Mouse (Mus musculus) midbrain, embryonic 12.5 days (tissue): ENCODE measurements at regions not wholly inside any gene's neighbourhood (a gene's known extent, or its start where the extent isn't known, plus 50 kb on each side); places are given as distances from the start of the nearest gene placed in this dataset.
A peak's percentile ranks its signal among the peaks of the same experiment; 100 is the strongest.

Experiments used
- ATAC-seq: fragments of 200-750 bp; cut with Nextera tagmentation; 2 replicates; pipeline ENCODE4 v1.8.0; 2017; ENCODE audit warnings: low read depth, moderate TSS enrichment, moderate library complexity; ENCODE audit not compliant: low FRiP score
- H3K27ac ChIP-seq: fragments of 300-500 bp; sonication (generic); replicated peaks from 2 replicates; pipeline ENCODE4 v1.5.1; 2016; ENCODE audit warnings: mild to moderate bottlenecking
- H3K27me3 ChIP-seq: fragments of 300-500 bp; sonication (generic); 2 replicates; pipeline ENCODE4 v1.6.1; 2016; ENCODE audit warnings: mild to moderate bottlenecking
- H3K36me3 ChIP-seq: fragments of 300-500 bp; sonication (generic); 2 replicates; pipeline ENCODE4 v1.6.1; 2016
- H3K4me1 ChIP-seq: fragments of 300-500 bp; sonication (generic); 2 replicates; pipeline ENCODE4 v1.6.1; 2016
- H3K4me2 ChIP-seq: fragments of 300-500 bp; sonication (generic); replicated peaks from 2 replicates; pipeline ENCODE4 v1.6.1; 2016; ENCODE audit warnings: mild to moderate bottlenecking, moderate library complexity
- H3K4me3 ChIP-seq: fragments of 300-500 bp; sonication (generic); 2 replicates; pipeline ENCODE4 v1.5.1; 2016; ENCODE audit warnings: mild to moderate bottlenecking
- H3K9ac ChIP-seq: fragments of 300-500 bp; sonication (generic); replicated peaks from 2 replicates; pipeline ENCODE4 v1.6.1; 2016; ENCODE audit warnings: mild to moderate bottlenecking, moderate library complexity
- H3K9me3 ChIP-seq: fragments of 300-500 bp; sonication (generic); 2 replicates; pipeline ENCODE4 v1.6.1; 2016; ENCODE audit warnings: mild to moderate bottlenecking
- WGBS: fragments of 180-500 bp; shearing (Covaris S2); methylation state at CpG from one replicate; pipeline ENCODE4 v1.1.7; 2016; 5-methylcytosine and 5-hydroxymethylcytosine counted together

DNA sequence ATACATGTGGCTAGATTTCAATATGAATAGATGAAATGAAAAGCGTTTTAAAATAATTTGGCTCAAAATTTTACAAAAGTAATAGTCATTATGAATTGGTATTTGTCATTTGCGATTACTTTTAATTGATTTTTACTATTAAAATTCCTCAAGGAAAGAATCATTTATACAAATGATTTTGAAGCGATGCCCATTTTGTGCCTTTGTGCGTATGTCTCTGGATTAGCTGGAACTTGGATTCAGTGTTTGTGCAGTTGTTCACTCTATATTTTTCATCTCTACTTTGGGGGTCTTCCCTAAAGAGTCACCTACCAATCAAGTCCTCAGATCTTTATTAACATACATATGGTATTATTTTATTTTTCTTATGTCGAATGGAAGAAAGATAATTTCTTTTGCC is 274.3 kb downstream of the Ptprc start:
- Histone ChIP-seq H3K36me3 (no peaks in the 10 kb centered on the region), H3K9me3 (no peaks in the 10 kb centered on the region), H3K9ac (peak overlapping the region; percentile 73; the same call in 1 of the 2 replicates), H3K4me1 (peaks cover 33% of the 10 kb centered on the region), H3K27ac (peak overlapping the region; percentile 94), H3K4me2 (peak overlapping the region; percentile 60), H3K27me3 (no peaks in the 10 kb centered on the region), H3K4me3 (peak overlapping the region; percentile 68)
- ATAC-seq, result no peak
- WGBS, result 41% methylated on average over 5 of the region's 5 CpGs

DNA sequence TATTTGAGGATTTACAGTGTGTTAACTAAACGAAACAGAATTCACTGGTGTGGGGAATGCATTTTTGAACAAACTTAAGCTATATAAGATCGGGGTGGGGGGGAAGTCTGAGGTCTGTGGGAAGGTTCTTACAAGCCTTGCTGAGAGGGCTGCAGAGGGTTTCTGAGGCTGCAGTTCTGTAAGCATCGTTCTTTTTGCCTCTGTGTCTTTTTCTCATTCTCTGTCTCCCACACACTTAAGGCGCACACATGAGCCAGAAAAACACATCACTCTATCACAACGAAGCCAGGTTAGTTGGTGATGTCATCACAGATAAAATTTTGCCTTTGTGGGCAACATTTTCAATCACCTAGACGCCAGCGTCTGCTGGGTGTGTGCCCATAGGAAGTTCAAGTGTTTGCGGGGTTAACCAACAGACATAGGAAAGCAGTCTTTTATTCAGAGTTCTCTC is 274.9 kb downstream of the Ptprc start:
- Histone ChIP-seq H3K27ac (peak overlapping the region; percentile 94), H3K27me3 (no peaks in the 10 kb centered on the region), H3K9ac (peak overlapping the region; percentile 73), H3K9me3 (no peaks in the 10 kb centered on the region), H3K4me2 (peak overlapping the region; percentile 60), H3K4me1 (peaks cover 29% of the 10 kb centered on the region), H3K36me3 (no peaks in the 10 kb centered on the region), H3K4me3 (peak overlapping the region; percentile 68)
- 2% methylated on average over 8 of the region's 8 CpGs for WGBS
- ATAC-seq, result peak; percentile 29

DNA sequence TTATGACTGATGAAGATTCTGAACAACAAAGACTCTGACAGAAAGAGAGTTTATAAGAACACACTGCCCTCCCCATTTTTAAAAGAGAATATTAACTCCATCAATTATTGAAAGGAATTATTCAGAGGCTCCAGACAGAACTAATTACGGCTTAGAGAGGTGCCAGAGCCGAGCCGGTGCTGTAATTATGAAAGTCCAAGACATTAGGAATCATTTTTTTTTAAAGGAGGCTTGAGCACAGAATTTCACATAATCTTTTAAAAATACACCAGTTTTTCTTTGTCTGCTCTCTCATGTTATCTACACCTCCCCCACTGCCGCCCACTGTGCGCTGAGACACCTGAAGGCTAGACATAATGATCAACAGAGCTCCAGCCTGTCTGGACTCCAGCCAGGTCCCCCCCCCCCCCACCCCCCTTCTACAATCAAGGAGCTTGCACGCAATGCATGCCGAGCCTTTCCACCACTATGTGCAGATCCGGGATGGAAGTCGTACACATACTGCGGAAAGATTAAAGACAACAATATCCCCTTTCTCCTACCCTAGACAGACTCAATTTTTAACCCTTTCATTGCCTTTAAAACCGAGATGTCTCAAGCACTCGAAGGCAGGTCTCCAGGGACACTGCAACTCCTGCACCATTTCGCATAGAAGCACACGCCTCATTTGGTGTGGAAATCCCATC is 275.4 kb downstream of the Ptprc start:
- peak overlapping the region; percentile 94 for H3K27ac ChIP-seq
- H3K4me1 ChIP-seq, result peaks cover 23% of the 10 kb centered on the region; the same call in 1 of the 2 replicates
- no peaks in the 10 kb centered on the region for H3K27me3 ChIP-seq
- WGBS, result under 1% methylated on average over 14 of the region's 14 CpGs
- ATAC-seq, result peak; percentile 92
- H3K4me3 ChIP-seq, result peak overlapping the region; percentile 68
- H3K9ac ChIP-seq, result peak overlapping the region; percentile 73
- H3K4me2 ChIP-seq, result peak overlapping the region; percentile 60
- no peaks in the 10 kb centered on the region for H3K9me3 ChIP-seq
- no peaks in the 10 kb centered on the region for H3K36me3 ChIP-seq

DNA sequence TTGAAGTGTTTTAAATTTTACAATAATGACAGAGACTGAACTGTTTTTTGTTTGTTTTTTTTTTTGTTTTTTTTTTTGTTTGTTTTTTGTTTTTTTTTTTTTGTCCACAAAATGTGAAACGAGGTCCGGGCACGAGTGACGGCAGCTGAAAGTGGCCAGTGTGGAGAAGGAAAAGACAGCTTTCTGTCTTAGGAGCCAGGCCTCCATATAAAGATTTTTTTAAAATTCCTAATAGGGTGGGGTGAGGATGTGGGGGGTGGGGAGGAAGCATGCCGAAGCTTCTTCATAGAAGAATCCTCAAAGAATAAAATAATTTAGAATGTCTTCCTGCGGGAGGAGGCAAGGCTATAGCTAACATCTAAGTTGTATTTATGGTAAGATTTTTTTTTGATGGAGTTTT is 276.2 kb downstream of the Ptprc start:
- H3K9ac ChIP-seq, result peak overlapping the region; percentile 73
- H3K27me3 ChIP-seq, result no peaks in the 10 kb centered on the region
- peak overlapping the region; percentile 60 for H3K4me2 ChIP-seq
- H3K27ac ChIP-seq, result peak overlapping the region; percentile 94
- no peaks in the 10 kb centered on the region for H3K9me3 ChIP-seq
- H3K4me3 ChIP-seq, result peak overlapping the region; percentile 68
- WGBS, result 5% methylated on average over 6 of the region's 6 CpGs
- H3K4me1 ChIP-seq, result peaks cover 19% of the 10 kb centered on the region; the same call in 1 of the 2 replicates
- ATAC-seq, result no peak
- no peaks in the 10 kb centered on the region for H3K36me3 ChIP-seq

DNA sequence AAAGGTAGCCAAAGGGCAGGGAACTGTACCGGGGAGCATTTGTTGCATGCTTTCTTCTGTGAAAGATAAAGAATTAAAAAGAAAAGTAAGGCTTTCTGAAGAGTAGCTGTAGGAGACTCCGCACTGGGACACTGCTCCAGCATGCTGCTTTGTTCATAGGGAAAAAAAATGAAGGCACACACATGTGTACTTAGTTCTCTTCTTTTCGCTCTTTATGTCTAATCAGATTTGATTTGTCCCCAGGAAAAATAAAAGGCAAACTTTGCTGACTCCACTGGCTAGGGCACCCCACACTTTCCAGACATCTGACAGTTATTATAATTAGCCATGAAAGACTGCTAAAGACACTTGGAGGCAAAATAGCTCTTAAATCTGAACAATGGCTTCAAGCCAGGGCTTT is 276.6 kb downstream of the Ptprc start:
- peak overlapping the region; percentile 68 for H3K4me3 ChIP-seq
- peaks cover 18% of the 10 kb centered on the region; the same call in 1 of the 2 replicates for H3K4me1 ChIP-seq
- peak overlapping the region; percentile 73 for H3K9ac ChIP-seq
- H3K27me3 ChIP-seq, result no peaks in the 10 kb centered on the region
- no peak for ATAC-seq
- 4% methylated on average over 3 of the region's 3 CpGs for WGBS
- H3K27ac ChIP-seq, result peak overlapping the region; percentile 92
- H3K4me2 ChIP-seq, result peak overlapping the region; percentile 60
- H3K36me3 ChIP-seq, result no peaks in the 10 kb centered on the region
- no peaks in the 10 kb centered on the region for H3K9me3 ChIP-seq

DNA sequence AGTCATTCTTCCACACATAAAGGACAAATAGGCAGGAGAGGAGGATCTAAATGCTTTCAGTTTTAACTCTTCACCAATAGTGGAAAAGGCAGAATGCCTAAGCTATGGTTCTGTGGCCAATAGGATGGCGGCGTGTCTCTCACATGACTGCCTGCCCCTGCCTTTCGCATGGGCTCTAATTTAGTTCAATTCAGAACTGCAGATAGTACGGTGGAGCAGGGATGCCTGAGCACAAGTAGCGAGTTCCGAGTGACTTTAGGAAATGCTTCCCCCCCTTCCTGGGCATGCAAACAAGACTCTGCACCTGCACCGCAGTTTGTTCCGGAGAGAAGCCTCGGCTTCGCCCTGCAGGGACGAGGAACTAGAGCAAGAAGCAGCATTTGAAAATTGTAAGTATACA is 277.1 kb downstream of the Ptprc start:
- H3K9ac ChIP-seq, result peak overlapping the region; percentile 73
- ATAC-seq, result peak; percentile 91
- WGBS, result 1% methylated on average over 11 of the region's 11 CpGs
- peaks cover 17% of the 10 kb centered on the region; the same call in 1 of the 2 replicates for H3K4me1 ChIP-seq
- H3K4me2 ChIP-seq, result peak overlapping the region; percentile 60
- no peaks in the 10 kb centered on the region for H3K36me3 ChIP-seq
- no peaks in the 10 kb centered on the region for H3K27me3 ChIP-seq
- peak overlapping the region; percentile 68 for H3K4me3 ChIP-seq
- peak overlapping the region; percentile 92 for H3K27ac ChIP-seq
- H3K9me3 ChIP-seq, result no peaks in the 10 kb centered on the region

DNA sequence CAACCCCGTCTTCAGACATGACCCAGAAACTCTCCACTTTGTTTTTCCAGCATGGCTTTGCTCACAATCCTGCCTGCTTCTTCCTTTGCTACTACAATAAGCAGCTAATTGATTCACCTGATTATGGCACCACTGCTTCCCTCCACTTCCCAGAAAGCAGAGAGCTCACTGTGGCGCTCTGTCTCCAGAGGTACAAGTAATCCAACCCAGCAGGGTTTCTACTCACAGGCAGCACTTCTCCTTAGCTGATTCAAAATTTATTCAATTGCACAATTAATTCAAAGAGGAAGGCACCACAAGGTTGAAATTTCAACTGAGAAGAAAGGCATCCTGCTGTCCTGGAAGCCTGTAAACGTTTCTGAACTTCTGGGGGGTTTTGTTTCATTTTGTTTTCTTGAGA is 293.9 kb downstream of the Ptprc start:
- WGBS, result 17% methylated on average over 3 of the region's 3 CpGs
- H3K4me2 ChIP-seq, result no peak overlapping the region
- H3K4me1 ChIP-seq, result peaks cover 7% of the 10 kb centered on the region; the same call in 1 of the 2 replicates
- no peaks in the 10 kb centered on the region for H3K27me3 ChIP-seq
- no peak overlapping the region for H3K9ac ChIP-seq
- no peak overlapping the region for H3K4me3 ChIP-seq
- no peaks in the 10 kb centered on the region for H3K9me3 ChIP-seq
- no peaks in the 10 kb centered on the region for H3K36me3 ChIP-seq
- no peak overlapping the region for H3K27ac ChIP-seq
- ATAC-seq, result no peak

DNA sequence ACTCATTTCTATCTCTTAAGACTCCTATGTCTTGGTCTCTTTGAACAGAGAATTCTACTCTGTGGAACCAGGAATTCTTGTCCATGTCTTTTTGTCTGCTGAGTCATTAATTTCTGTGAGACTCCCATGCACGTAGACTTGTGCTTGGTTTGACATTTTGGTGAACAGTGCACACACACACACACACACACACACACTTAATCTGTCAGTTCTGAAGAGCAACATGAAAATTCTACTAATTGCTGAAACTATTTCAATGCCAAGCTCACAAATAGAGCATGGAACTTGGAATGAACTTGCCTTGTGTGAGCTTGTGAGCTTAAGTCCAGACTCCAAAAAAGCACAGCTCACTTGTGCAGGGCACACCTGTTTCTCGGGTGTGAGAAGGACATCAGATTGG is 301.1 kb downstream of the Ptprc start:
- no peaks in the 10 kb centered on the region for H3K4me1 ChIP-seq
- no peak overlapping the region for H3K9ac ChIP-seq
- no peak overlapping the region for H3K4me2 ChIP-seq
- no peaks in the 10 kb centered on the region for H3K36me3 ChIP-seq
- no peak overlapping the region for H3K4me3 ChIP-seq
- 74% methylated on average over 2 of the region's 2 CpGs for WGBS
- no peaks in the 10 kb centered on the region for H3K9me3 ChIP-seq
- H3K27ac ChIP-seq, result no peak overlapping the region
- no peak for ATAC-seq
- no peaks in the 10 kb centered on the region for H3K27me3 ChIP-seq

DNA sequence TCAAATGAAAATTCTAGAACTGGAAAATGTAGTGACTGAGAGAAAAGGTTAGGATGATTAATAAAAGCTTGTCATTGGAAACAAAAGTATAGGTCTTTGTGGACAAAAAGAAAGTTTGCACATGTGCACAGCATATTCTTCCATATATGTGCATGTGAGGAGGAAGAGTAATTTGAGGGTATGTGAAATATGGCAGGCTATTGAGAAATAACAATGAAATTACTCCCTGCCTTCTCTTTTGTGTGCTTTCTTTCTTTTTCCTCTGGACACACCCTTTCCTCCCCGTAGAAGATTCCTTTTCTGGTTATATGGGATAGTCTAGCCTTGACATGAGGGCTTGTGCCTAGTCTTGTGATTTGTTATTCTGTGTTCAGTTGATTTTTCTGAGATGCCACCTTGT is 301.9 kb downstream of the Ptprc start:
- ATAC-seq, result no peak
- 67% methylated on average over 1 of the region's 1 CpGs for WGBS
- Histone ChIP-seq H3K9me3 (no peaks in the 10 kb centered on the region), H3K27ac (no peak overlapping the region), H3K4me1 (no peaks in the 10 kb centered on the region), H3K9ac (no peak overlapping the region), H3K4me2 (no peak overlapping the region), H3K4me3 (no peak overlapping the region), H3K27me3 (no peaks in the 10 kb centered on the region), H3K36me3 (no peaks in the 10 kb centered on the region)

DNA sequence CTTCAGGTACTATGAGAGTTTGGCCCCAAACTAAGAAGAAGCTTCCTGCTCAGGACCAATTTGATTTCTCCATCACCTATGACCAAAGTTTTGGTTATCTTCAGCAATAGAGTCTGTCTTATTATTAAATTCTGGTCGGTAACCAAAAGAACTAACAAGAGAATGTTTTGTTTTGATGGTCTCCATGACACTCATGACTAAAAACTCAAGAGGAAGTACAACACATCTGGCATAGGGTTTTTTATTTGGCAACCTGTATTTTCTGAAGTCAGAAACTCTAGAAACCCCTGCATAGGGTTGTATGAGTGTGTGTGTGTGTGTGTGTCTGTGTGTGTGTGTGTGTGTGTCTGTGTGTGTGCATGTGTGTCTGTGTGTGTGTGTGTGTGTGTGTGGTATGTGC is 310.5 kb downstream of the Ptprc start:
- no peak overlapping the region for H3K27ac ChIP-seq
- H3K4me3 ChIP-seq, result no peak overlapping the region
- H3K4me2 ChIP-seq, result no peak overlapping the region
- H3K4me1 ChIP-seq, result no peaks in the 10 kb centered on the region
- WGBS, result 70% methylated on average over 1 of the region's 1 CpGs
- H3K36me3 ChIP-seq, result no peaks in the 10 kb centered on the region
- H3K9ac ChIP-seq, result no peak overlapping the region
- no peaks in the 10 kb centered on the region for H3K9me3 ChIP-seq
- no peaks in the 10 kb centered on the region for H3K27me3 ChIP-seq
- ATAC-seq, result no peak

DNA sequence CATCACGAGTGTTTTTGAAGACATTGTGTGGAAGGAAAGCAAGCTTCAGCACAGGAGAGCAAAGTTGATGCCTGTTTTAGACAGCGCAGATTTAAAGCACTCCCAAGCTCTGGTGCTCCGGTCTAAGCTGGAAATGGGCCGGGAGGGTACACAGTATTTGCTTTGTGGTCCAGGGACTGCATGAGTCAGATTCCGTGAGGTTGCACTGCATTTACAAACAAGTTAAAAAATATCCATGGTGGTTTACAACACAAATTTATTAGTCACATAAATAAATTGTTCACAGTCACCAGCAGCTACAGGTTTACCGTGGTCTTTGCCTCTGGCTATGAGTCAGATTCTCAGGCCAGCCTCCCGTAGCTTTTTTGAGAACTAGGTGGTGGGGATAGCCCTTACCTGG is 312.0 kb downstream of the Ptprc start:
- ATAC-seq, result no peak
- Histone ChIP-seq H3K9ac (no peak overlapping the region), H3K27me3 (no peaks in the 10 kb centered on the region), H3K36me3 (no peaks in the 10 kb centered on the region), H3K4me1 (no peaks in the 10 kb centered on the region), H3K4me2 (no peak overlapping the region), H3K4me3 (no peak overlapping the region), H3K27ac (no peak overlapping the region), H3K9me3 (no peaks in the 10 kb centered on the region)
- 89% methylated on average over 7 of the region's 7 CpGs for WGBS

DNA sequence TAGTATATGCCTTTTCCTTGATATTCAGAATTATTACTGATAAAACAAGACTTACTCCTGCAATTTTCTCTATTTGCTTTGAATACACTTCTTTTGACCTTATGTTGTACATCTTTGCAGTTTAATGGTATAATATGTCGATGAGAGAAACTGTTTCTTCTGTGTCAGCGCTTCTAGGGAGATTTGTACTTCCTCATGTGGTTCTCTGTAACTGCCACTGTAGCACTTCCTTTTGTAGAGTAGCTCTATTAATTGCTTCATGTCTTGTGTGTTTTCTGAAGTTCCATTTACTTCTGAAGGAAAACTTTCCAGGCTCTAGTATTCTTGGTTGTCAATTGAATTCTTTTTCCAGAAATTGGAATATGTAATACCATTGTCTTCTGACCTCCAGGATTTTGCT is 323.2 kb downstream of the Ptprc start:
- WGBS, result 91% methylated on average over 2 of the region's 2 CpGs
- Histone ChIP-seq H3K4me2 (no peak overlapping the region), H3K9ac (no peak overlapping the region), H3K4me1 (no peaks in the 10 kb centered on the region), H3K9me3 (no peaks in the 10 kb centered on the region), H3K27me3 (no peaks in the 10 kb centered on the region), H3K36me3 (no peaks in the 10 kb centered on the region), H3K27ac (no peak overlapping the region), H3K4me3 (no peak overlapping the region)
- no peak for ATAC-seq
